Mouse (Mus musculus): ENCODE measurements at regions not wholly inside any gene's neighbourhood (a gene's known extent, or its start where the extent isn't known, plus 50 kb on each side); places are given as distances from the start of the nearest gene placed in this dataset.

DNA sequence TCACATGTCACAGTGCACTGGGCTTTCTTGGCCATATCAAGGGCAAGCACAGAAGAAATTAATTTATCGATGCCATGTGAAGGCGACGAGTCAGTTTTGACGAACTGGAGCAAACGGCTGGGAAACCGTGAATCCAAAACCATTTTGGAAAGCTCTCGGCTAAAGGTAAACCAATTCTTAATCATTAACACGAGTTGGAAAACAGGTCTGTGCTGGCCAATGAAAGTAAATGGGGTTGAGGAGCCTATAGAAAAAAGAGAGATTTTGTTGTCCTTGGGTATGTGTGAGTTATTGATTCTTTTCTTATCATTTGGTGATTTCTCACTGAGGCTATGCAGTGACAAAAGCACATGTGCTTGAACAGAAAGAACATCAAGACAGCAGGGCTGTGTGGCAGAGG is 397.1 kb downstream of the H2al1j start:
- DNase-seq = no peak

DNA sequence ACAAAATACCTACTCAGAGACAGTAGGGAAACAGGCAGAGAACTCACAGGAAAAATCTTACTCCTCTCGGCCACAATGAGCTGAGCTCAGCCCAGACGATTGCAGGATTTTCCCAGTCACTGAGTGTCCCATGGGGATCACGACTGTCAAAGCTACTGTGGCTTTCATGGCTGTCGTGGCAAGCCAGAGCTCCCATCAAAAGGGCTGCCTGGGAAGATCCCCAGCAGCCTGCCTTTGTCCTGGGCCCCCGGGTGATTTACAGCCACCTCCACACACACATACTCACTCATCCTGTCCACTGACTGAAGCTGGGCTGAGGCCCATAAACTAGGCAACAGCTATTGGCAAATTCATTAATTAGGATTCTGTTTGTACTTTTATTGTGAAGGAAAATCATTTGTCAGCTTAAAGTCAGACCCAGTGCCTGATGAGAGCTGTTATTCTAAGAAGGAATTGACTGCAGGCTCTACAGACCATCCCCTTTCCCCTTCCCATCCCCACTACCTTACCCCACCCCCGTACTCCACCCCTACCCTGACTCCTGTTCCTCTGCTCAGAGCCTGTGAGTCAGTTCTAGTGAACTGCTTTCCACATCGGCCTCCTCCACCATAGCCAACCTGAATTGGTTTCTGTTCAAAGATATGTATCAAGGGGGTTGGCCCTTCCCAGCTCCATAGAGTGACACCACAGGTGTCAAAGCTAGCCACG is 399.1 kb downstream of the H2al1j start:
- no peak for DNase-seq

DNA sequence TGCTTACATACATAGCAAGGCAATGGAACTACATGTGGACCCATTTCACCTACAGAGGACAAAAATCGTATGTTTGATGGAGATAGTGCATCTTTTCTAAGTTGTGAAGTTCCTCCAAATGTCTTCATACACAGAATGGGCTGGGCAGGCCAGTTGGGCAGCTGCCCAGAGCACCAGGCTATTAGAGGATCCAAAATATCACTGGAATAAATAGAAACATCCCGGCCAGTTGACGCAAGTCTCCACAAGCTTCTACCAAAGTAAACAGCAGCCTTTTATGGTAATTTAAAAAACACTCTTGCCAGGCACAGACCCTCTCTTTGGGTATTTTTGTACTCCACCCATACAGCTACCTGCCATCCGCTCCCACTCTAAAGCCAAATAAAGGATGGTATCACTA is 400.9 kb downstream of the H2al1j start:
- DNase-seq = no peak

DNA sequence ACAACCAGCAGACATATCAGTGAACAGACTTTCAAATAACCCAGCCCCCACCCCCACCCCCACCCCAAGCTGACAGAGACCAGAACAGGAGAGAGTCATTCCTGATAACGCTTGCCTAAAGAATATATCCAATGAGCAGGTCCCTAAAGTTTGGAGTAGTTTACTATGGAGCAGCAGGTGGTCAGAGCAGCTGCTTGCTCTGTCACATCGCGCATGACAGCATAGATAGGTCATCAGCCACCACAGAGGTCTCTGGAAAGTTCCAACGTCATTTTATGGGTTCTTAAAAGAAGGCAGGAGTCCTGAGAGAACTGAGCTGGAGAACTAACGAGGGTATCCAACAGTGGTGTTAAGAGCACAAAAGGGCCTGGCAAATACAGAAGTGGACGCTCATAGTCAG is 402.4 kb downstream of the H2al1j start:
- no peak for DNase-seq

DNA sequence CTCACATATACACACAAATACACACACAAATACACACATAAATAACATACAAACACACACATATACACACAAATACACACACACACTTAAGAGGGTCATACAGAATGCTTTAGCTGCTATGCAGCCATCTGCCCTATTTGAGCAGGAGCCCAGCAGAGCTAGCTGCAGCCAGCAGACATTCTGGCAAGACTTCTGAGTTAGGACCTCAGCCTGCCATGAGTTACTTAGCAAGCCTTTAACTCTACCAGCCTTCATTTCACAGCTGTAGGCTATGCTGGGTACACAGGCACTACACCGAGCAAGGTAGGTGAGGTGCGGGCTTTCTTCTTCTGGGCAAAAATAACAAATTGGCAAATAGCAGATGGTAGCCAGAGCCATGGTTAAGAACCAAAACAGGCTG is 404.7 kb downstream of the H2al1j start:
- DNase-seq = no peak

- DNase-seq = no peak
Observed at GRCm38 (mm10) chrX:11734505-11735435, 407.1 kb downstream of the H2al1j start.

DNA sequence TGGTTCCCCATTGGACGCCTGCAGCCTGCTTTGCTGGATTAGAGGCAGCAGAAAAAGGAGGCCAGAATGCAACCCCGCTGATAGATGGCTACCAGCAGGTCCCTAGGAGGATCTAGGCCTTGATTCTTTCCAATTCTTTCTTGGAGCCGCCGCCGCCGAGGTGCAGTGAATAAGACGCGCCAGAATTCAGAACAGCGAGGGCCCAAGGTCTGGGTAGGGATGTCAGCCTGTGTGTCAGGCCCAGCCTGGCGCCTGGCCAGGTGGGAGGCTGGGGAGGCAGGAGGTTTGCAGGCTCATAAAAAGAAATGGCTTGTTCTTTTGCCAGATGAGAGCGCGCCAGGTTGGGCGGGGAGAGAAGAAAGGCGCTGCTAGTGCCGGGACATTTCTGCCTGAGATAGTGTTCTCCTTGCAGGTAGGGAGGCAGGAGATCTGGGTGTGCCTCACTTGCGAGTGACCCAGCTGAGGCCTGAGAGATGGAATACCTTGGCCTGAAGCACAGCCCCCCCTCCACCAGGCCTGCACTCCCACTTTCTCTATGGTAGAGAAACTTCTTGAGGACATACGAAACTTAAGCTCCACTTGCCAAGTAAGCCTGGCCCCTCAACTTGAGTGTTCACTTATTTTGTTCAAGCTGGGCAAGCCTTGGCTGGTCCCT is 408.0 kb downstream of the H2al1j start:
- no peak for DNase-seq

- DNase-seq = no peak
Observed at GRCm38 (mm10) chrX:11736481-11736880, 408.9 kb downstream of the H2al1j start.

- no peak for DNase-seq
Observed at GRCm38 (mm10) chrX:11739565-11739964, 411.9 kb downstream of the H2al1j start.

DNA sequence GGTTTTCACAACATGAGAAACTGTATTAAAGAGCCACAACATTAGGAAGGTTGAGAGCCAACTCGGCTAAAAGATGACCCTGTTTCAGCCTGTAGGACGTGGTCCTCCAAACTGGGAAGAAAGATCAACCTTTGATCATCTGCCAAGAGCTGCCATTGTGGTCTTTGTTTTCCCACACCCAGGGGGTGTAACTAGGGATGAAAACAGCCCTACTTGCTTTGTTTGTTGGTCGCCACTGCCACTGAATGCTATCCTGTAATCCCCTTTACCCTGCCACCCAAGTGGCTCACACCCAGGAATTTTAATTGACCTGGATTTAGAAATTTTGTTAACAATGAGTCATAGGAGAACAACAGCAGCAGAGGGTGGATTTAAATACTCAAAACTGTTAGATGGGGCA is 414.2 kb downstream of the Bcor start:
- DNase-seq = no peak

- DNase-seq = no peak
Observed at GRCm38 (mm10) chrX:11747386-11748121, 412.6 kb downstream of the Bcor start.

DNA sequence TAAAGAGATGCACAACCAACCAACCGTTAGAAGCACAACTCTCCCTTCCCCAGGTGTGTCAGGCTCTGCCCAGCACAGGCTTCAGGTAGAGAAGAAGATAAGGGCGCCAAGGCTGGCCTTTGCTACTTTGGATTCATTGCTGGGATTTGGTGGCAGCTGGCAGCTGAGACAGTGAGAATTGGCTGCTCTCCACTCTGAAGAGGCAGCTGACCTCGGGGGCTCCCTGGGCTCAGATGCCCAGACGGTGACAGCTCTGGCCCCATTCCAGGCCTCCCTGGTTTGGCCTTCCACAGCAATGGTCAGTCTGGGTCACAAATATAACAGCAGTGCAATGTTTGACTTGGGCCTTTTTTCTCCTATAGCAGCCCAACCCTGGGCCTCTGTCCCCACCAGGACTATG is 411.9 kb downstream of the Bcor start:
- DNase-seq = no peak

DNA sequence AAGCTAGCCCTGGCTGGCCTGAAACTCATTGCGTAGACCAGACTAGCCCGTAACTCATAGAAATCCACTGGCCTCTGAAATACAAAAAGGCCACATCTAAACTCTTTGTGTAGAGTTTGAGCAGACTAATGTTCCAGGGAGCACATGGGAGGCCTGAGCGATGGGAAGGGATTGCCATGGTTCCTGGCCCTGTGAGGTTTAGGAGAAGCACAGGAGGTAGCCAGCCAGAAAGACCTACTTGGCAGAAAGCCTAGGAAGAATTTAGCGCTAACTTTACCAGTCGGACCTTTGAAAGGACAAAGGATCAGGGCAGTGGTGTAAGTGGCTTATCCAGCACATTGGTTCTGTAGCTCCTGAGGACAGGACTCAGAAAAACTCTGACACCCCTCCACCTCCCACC is 407.6 kb downstream of the Bcor start:
- no peak for DNase-seq

GRCm38 (mm10) chrX:11752973-11753590 is 407.1 kb downstream of the Bcor start:
- peak; percentile 48 for DNase-seq

DNA sequence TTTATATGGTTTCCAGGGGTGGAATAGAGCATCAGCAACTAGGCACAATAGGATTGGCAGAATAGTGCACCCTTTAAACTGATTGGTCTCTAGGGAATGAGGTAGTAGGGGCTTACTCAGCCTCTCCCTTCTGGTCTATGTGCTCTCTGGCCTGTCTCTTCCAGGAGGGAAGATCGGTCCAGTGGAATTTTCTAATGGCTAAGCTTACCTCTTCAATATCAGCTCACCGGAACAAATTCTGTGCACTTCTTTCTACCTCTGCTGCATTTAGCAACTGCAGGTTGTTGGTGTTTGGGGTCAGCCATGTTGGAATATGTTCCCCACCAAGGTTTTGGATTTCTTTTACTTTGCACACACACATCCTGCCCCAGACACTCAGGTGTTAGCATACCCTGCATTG is 405.1 kb downstream of the Bcor start:
- no peak for DNase-seq

DNA sequence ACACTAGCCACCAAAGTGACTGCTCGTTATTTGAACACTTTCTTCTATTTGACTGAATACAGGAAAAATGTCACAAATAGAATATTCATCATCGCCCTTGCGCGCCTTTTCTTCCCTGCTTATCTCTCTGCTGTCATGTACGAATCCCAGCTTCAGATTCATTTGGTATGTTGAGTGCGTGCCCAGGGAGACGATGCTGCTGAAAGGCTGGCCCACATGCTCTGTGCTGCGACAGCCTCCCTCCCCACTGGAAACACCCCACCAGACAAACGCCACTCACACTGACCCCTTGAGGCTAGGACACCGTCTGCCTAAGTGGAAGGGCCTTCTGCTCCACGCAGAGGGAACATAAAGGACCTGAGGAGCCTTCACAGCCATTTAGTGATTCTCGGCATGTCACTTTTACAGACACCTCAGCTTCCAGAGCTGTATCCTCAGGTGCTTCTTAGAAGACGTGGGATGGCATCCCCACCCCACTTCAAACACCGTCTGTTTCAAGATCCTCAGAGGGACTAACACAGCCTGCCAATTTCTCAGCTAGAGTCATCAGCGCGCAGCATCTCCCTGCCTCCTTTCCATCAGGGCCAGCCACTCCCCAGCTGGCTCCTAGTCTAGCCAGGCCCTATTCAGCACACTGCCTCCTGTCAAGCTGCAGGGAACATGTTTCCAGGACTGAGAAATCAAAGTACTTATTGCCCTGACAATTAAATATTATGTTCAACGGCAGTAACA is 396.6 kb downstream of the Bcor start:
- DNase-seq = no peak

DNA sequence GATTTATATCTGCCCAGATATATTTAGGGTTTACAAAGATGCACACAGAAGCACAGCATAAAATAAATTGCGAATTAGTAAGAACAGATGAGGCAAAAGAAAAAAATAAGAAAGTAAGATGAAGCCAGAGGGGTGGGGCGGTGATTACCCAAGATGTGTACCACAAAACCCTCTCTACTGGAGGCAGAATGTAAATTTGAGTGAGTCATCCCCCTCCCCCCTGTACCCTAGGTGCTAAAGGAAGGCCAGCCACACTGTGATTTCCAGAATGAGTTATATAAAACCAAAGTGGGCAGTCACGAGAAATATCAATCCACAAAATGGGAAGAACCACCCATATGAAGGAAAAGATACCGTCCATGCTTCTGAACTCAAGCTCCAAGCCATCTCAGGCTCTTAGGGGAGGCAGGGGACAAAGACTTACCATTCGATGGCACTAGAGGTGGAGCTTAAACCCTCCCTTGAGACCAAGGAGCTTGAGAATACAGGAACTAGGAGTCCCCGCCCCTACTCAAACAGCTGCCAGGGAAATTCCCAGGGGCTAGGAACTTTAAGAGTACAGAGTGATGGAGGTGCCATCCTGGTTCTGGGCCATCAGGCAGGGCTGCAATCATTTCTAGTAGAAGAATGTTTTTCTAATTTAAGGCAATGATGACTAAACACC is 383.8 kb downstream of the Bcor start:
- DNase-seq = no peak

DNA sequence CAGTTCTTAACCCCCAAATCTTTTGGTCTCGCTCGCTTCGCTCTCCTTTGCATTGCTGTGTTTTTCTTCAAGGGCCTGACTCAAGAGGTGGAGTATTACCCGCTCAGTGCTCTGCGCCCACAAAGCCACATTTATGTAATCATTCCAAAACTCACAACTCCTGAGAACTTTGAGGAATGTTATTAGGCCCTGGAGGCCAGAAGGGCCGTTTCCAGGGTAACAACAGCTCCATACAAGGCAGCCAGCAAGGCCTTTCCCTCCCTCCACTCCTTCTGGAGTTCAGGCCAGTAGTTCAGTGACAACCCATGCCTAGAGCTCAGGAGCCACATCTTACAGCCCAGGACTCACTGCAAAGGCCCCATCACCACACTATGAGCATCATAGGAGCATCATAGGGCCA is 365.1 kb downstream of the Bcor start:
- DNase-seq = no peak

GRCm38 (mm10) chrX:11797870-11798269 is 362.3 kb downstream of the Bcor start:
- DNase-seq = no peak

DNA sequence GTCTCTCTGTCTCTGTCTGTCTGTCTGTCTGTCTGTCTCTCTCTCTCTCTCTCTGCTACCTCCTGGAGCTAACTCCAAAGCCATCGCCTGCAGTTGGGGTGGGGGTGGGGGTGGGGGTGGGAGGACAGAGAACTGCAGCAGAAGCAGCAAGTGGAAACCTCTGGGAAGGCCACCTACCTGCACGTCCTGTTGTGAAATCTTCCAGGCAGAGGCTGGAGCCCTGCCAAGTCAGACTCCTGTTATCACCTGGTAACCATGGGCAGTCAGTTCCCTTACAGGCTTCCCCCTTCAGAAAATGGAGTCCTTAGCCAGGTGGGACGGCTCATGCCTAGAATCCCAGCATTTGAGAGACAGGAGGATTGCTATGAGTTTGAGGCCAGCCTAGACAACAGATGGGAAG is 361.8 kb downstream of the Bcor start:
- no peak for DNase-seq

GRCm38 (mm10) chrX:11800400-11800941 is 359.7 kb downstream of the Bcor start:
- DNase-seq = no peak
